Mouse (Mus musculus) kidney, embryonic 16.5 days (tissue): ENCODE data around the gene Slc6a19. TPM values are rescaled to one million over a fixed set of nuclear protein-coding genes. Genes with fewer than 3 reads are reported as not detected.
"Not testable (repeated sequence)": the region's sequence is repeated elsewhere in the genome, so short reads cannot be mapped to it uniquely, and the experiment has no call there.

ENCODE experiments used
- ATAC-seq: fragments of 200-750 bp; cut with Nextera tagmentation; 2 replicates; pipeline ENCODE4 v1.8.0; 2017; ENCODE audit warnings: moderate TSS enrichment; ENCODE audit not compliant: low FRiP score, low TSS enrichment
- H3K27ac ChIP-seq: fragments of 300-500 bp; sonication (generic); 2 replicates; pipeline ENCODE4 v1.5.1; 2014; ENCODE audit warnings: low read length
- H3K27me3 ChIP-seq: fragments of 300-500 bp; sonication (generic); 2 replicates; pipeline ENCODE4 v1.6.1; 2014; ENCODE audit warnings: low read length, control low read depth, mixed read lengths; ENCODE audit not compliant: insufficient read depth
- H3K36me3 ChIP-seq: fragments of 300-500 bp; sonication (generic); 2 replicates; pipeline ENCODE4 v1.6.1; 2014; ENCODE audit warnings: low read length, control low read depth, mixed read lengths; ENCODE audit not compliant: insufficient read depth
- H3K4me1 ChIP-seq: fragments of 300-500 bp; sonication (generic); 2 replicates; pipeline ENCODE4 v1.6.1; 2014; ENCODE audit warnings: low read length, control low read depth, mixed read lengths; ENCODE audit not compliant: insufficient read depth
- H3K4me2 ChIP-seq: fragments of 300-500 bp; sonication (generic); replicated peaks from 2 replicates; pipeline ENCODE4 v1.6.1; 2014; ENCODE audit warnings: low read depth, low read length
- H3K4me3 ChIP-seq: fragments of 300-500 bp; sonication (generic); 2 replicates; pipeline ENCODE4 v1.5.1; 2014; ENCODE audit warnings: mild to moderate bottlenecking, low read length
- H3K9ac ChIP-seq: fragments of 300-500 bp; sonication (generic); replicated peaks from 2 replicates; pipeline ENCODE4 v1.6.1; 2014; ENCODE audit warnings: low read length
- H3K9me3 ChIP-seq: fragments of 300-500 bp; sonication (generic); 2 replicates; pipeline ENCODE4 v1.6.1; 2016; ENCODE audit warnings: low read length, control low read depth
- WGBS: fragments of 180-500 bp; shearing (Covaris S2); extraction: QIAGEN DNeasy Blood & Tissue Kit; methylation state at CpG from one replicate; pipeline ENCODE4 v1.1.7; 2014; 5-methylcytosine and 5-hydroxymethylcytosine counted together
- polyA plus RNA-seq: library from polyadenylated mRNA; unstranded; fragments of >200 nt; fragmentation: Nextera tagmentation; extraction: Ambion mirVana; gene quantifications from 2 replicates; pipeline ENCODE4 v1.2.1, GENCODE M21; 2015

Slc6a19 gene
- polyA plus RNA-seq, 1 experiment from 2014 or later = 2.3 TPM

DNA sequence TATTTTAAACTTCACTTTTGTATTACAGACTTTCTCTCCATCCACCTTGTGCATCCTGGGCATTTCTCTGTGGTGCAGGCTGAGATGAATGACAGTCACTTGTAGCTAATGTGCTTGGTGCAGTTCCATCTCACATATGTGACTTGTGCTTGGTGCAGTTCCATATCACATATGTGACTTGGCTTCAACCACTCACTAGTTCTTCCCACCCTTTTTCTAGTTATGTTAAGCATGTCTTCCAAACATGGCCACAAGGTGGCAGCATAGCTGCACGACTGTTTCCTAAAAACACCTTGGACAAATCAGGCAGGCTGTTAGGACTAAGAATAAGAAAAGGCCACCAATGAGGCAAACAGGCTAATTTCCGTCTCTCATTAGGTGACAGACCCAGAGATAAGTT lies 13.6 kb upstream of the Slc6a19 start:
- no peaks in the 10 kb centered on the region; the same call in 1 of the 2 replicates for H3K27me3 ChIP-seq
- H3K4me1 ChIP-seq = no peaks in the 10 kb centered on the region
- H3K9me3 ChIP-seq = no peaks in the 10 kb centered on the region
- no peak overlapping the region for H3K4me2 ChIP-seq
- ATAC-seq = peak; percentile 65; the same call in 1 of the 2 replicates
- H3K4me3 ChIP-seq = no peak overlapping the region
- 1% methylated on average over 2 of the region's 2 CpGs for WGBS
- H3K27ac ChIP-seq = no peak overlapping the region
- H3K36me3 ChIP-seq = no peaks in the 10 kb centered on the region
- no peak overlapping the region for H3K9ac ChIP-seq

DNA sequence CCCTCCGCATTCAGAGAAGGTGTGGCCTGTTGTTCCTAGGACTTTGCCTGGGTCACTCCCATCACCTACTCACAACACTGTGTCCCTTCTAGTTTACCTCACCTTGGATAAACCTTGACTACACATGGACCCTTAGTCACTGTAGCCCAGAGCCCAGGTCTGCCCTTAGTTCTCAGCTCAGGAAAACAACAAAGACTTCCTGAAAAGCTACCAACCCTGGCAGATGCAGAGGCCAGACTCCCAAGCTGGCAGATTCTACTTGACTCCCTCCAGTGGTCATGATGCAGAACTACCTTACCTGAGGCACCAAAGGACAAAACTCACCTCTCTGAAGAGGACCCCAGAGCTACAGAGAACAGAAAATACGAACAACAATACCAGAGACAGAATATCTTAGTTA lies 9.4 kb upstream of the Slc6a19 start:
- Histone ChIP-seq H3K9me3 (no peaks in the 10 kb centered on the region), H3K9ac (no peak overlapping the region), H3K4me1 (peaks cover 12% of the 10 kb centered on the region; the same call in 1 of the 2 replicates), H3K27ac (no peak overlapping the region), H3K36me3 (no peaks in the 10 kb centered on the region), H3K4me3 (no peak overlapping the region), H3K27me3 (no peaks in the 10 kb centered on the region), H3K4me2 (no peak overlapping the region)
- ATAC-seq = no peak
- 65% methylated on average over 2 of the region's 2 CpGs for WGBS

DNA sequence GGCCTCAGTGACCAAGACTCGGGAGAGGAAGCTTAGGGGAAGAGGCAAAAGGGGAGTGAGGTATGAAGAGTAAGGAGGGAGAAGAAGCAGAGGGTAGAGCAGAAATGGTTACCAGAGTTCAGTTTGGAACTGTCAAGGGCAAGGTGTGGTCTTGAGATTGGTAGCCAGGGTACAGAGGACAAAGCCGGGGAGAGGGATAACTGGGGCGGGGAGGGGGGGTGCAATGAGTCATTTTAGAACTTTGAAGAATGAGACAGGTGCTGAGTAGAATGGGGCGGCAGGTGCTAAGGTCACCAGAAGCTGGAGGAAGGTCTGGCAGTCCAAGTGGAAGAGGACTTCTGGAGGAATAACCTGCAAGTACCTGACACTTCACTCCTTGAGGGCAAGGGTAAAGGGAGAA lies 8.5 kb upstream of the Slc6a19 start:
- no peaks in the 10 kb centered on the region for H3K36me3 ChIP-seq
- 82% methylated on average over 4 of the region's 4 CpGs for WGBS
- ATAC-seq = no peak

DNA sequence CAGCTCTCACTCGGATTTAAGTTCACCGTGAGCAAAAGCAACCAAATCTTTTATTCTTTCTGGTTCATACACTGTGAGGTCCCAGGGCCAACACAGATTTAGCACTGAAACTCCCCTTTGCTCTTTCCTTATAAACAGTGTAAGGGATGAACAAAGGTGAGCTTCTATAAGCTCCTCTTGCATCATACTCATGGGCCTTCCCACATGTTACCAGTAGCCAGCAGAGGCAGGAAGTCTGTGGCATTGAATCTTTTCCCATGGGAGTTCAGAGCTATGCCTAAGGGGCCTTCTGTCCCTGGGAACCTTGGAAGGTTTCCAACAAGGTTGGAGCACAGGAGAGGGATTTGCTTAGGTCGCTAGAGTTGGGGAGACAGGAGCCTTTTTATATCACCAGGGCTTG lies 7.6 kb upstream of the Slc6a19 start:
- H3K4me3 ChIP-seq = no peak overlapping the region
- H3K9me3 ChIP-seq = no peaks in the 10 kb centered on the region
- H3K4me1 ChIP-seq = peaks cover 12% of the 10 kb centered on the region; the same call in 1 of the 2 replicates
- H3K9ac ChIP-seq = no peak overlapping the region
- ATAC-seq = no peak
- no peak overlapping the region for H3K27ac ChIP-seq
- H3K27me3 ChIP-seq = no peaks in the 10 kb centered on the region
- H3K36me3 ChIP-seq = no peaks in the 10 kb centered on the region
- WGBS = 72% methylated on average over 3 of the region's 3 CpGs
- no peak overlapping the region for H3K4me2 ChIP-seq

More for the DNA sequence above, 8.5 kb upstream of the Slc6a19 start:
- Histone ChIP-seq H3K9ac (no peak overlapping the region), H3K27ac (no peak overlapping the region), H3K9me3 (no peaks in the 10 kb centered on the region), H3K4me2 (no peak overlapping the region), H3K4me1 (peaks cover 12% of the 10 kb centered on the region; the same call in 1 of the 2 replicates), H3K4me3 (no peak overlapping the region), H3K27me3 (no peaks in the 10 kb centered on the region)

DNA sequence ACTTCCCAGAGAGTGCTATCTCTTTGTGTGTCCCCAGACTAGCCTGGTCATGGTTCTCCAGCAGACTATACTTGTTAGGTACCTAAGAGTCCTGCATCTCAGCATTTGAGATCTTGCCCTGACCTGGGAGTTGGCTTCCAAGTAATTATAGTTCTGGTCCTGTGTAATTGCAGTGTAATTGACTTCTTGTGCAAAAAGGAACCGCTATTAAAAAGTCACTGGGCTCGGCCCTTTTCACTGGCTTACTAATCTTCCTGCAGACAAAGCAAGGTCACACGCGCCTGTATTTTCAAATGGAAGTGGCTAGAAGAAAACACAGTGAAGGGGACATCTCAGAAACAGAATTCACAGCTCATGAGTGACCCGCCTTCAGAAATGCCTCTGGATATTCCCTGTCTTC lies 7.1 kb upstream of the Slc6a19 start:
- Histone ChIP-seq H3K4me1 (peaks cover 12% of the 10 kb centered on the region; the same call in 1 of the 2 replicates), H3K4me2 (no peak overlapping the region)

DNA sequence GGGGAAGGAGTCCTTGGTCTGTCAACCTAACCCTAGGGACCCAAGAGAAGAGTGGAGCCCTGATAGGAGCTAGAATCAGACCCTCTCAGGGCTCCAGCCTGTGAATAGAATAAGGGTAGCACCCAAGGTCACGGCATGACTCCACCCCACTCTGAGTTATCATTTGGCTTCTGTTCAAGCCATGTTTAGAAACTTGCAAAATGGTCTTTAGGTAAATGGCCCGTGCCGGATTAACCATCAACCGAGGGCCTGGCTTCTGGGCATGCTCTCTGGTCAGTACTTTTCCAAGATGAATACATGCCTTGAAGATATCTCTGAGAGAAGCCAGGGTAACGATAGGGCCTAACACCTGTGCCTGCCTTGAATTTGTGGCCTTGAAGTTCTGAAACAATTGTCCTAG lies 6.6 kb upstream of the Slc6a19 start:
- Histone ChIP-seq H3K9me3 (no peaks in the 10 kb centered on the region), H3K4me3 (no peak overlapping the region), H3K9ac (no peak overlapping the region), H3K27me3 (no peaks in the 10 kb centered on the region), H3K27ac (no peak overlapping the region), H3K4me2 (no peak overlapping the region), H3K4me1 (peaks cover 12% of the 10 kb centered on the region; the same call in 1 of the 2 replicates), H3K36me3 (no peaks in the 10 kb centered on the region)
- WGBS = 79% methylated on average over 5 of the region's 5 CpGs
- ATAC-seq = 0 out of 2 replicates have a peak, but pooled peaks have one; percentile 19

More for the DNA sequence above, 7.1 kb upstream of the Slc6a19 start:
- Histone ChIP-seq H3K36me3 (no peaks in the 10 kb centered on the region), H3K4me3 (no peak overlapping the region), H3K9me3 (no peaks in the 10 kb centered on the region), H3K9ac (no peak overlapping the region), H3K27ac (no peak overlapping the region), H3K27me3 (no peaks in the 10 kb centered on the region)
- WGBS = 84% methylated on average over 5 of the region's 5 CpGs
- no peak for ATAC-seq

DNA sequence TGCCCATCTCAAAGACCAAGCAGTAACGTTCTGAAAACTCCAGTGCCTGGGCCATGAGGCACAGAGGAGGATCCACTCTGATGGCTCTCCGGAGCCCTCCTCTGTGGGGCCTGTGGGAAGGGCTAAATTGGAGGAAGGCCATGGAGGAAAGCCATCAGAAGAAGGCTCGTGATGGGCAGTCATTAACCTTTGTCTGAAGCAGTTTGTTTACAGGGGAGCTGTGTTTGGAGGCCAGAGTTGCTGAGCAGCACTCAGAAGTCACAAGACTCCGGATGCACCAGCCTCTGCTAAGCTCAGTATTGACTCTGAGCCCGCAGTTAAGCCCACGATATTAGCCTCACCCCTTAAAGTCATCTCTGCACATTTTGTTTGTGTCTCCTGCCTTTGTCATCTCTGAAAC lies 4.8 kb upstream of the Slc6a19 start:
- no peaks in the 10 kb centered on the region for H3K27me3 ChIP-seq
- H3K4me1 ChIP-seq = peaks cover 12% of the 10 kb centered on the region; the same call in 1 of the 2 replicates
- no peak for ATAC-seq
- H3K4me3 ChIP-seq = no peak overlapping the region
- H3K4me2 ChIP-seq = no peak overlapping the region
- H3K27ac ChIP-seq = no peak overlapping the region
- 35% methylated on average over 6 of the region's 6 CpGs for WGBS
- no peaks in the 10 kb centered on the region for H3K9me3 ChIP-seq
- no peak overlapping the region for H3K9ac ChIP-seq
- no peaks in the 10 kb centered on the region for H3K36me3 ChIP-seq

DNA sequence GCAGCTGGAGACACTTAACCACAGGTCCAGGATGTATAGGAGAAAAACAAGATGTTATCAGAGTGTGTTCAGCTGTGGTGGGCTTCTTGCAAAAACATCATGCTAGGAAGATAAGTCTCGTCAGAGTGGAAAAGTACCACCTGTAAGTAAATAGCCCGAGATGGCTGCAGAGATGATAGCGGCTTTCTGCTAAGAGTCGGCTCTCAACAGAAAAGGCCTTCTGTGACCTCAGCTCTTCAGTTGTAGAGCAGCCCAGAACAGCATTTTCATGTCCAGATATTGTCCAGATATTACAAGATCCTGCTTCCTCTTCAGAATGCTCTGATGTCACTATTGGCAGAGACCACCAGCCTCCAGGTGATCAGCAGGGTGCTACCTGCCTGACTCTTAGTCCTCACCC lies 1.2 kb downstream of the Slc6a19 start:
- H3K4me3 ChIP-seq, H3K9me3 ChIP-seq, H3K4me2 ChIP-seq, H3K27ac ChIP-seq, H3K27me3 ChIP-seq, H3K4me1 ChIP-seq, H3K36me3 ChIP-seq, H3K9ac ChIP-seq, ATAC-seq: not testable (repeated sequence)
- 59% methylated on average over 4 of the region's 4 CpGs for WGBS

DNA sequence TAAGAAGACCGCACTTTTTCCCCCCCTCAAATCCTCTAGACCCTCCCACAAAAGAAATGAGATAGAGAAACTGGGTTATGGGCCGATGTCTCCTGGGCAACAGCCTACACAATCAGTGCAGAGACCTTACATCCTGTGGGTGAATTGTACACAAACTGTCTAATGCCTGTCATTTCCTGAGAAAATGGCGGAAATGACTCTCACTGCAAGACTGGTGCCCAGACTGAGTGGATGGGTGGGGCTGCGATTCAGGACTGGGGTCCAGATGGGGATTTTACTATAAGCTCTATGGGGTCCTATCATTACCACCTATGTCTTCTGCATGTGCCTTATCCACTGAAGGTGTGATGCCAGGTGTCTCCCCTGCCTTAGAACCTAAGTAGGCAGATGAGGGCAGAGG lies 1.9 kb downstream of the Slc6a19 start:
- Histone ChIP-seq H3K9ac (no peak overlapping the region), H3K9me3 (no peaks in the 10 kb centered on the region), H3K27me3 (no peaks in the 10 kb centered on the region), H3K4me3 (no peak overlapping the region), H3K4me1 (no peaks in the 10 kb centered on the region), H3K36me3 (no peaks in the 10 kb centered on the region), H3K27ac (no peak overlapping the region), H3K4me2 (no peak overlapping the region)
- ATAC-seq = no peak
- WGBS = 85% methylated on average over 4 of the region's 4 CpGs

DNA sequence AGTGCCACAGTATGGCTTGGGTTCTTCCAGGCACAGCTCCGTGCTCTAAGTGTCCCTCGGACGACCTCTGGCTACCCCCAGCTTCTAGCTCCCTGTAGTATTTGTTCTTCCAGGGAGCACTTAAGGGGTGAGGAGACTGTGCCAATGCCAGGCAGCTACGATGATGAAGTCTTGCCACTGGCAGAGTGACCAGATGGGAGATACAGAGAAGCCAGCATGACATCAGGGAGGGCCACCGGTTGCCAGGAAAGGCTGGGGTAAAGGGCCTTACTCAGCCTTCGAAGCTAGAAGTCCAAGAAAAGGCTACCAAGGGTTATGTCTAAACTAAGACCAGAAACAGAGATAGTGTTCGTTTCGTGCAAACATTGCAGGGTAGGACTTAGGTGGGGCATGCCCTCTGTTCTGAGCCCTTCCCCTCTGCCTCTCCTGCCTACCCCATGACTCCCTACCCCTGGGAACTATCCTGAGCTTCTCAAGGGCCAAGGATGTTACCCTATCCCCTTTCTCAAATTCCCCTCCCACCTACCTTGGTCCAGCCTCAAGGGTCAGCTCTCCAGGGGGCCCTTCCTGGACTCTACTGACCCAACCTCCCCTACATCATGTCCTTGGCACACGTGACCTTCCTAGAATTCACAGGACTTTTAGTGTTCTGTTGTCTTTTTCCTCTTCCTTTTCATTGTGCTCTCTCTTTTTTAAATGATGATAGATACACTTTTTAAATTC lies 3.3 kb downstream of the Slc6a19 start:
- 82% methylated on average over 9 of the region's 9 CpGs for WGBS
- Histone ChIP-seq H3K9me3 (no peaks in the 10 kb centered on the region), H3K36me3 (no peaks in the 10 kb centered on the region), H3K27me3 (no peaks in the 10 kb centered on the region), H3K4me2 (no peak overlapping the region), H3K9ac (no peak overlapping the region), H3K27ac (no peak overlapping the region), H3K4me3 (no peak overlapping the region), H3K4me1 (no peaks in the 10 kb centered on the region)
- ATAC-seq = no peak
